Mouse (Mus musculus): Measurements from ENCODE around the gene Gsg1l. TPM values are rescaled to one million over a fixed set of nuclear protein-coding genes. Genes with fewer than 3 reads are reported as not detected.

Gene Gsg1l
- polyA plus RNA-seq, 1 experiment = 0.20 TPM

GRCm38 (mm10) chr7:125899916-125900315, 182.3 kb downstream of the Gsg1l start:
- no peak for TF ChIP-seq CTCF (IDR thresholded peaks at IDR 0.05; ENCODE audit: extremely low read depth, insufficient read length, insufficient replicate concordance, low read depth, low read length)
- no peak for TF ChIP-seq POLR2A (IDR thresholded peaks at IDR 0.05; ENCODE audit: low read depth, low read length)
- no peaks in the 10 kb centered on the region for H3K4me1 ChIP-seq (ENCODE audit: control insufficient read depth, insufficient read depth, insufficient read length, low read length)
- no peak overlapping the region for H3K4me3 ChIP-seq (ENCODE audit: low read depth, low read length)
- H3K36me3 ChIP-seq (ENCODE audit: control insufficient read depth, insufficient read depth, low read length) = no peaks in the 10 kb centered on the region
- H3K27me3 ChIP-seq (ENCODE audit: control insufficient read depth, insufficient read depth, low read length) = no peaks in the 10 kb centered on the region
- 76% methylated on average over 2 of the region's 2 CpGs for WGBS
- H3K27ac ChIP-seq (ENCODE audit: insufficient read depth, low read depth, low read length) = no peak overlapping the region

- Histone ChIP-seq H3K27ac (ENCODE audit: insufficient read depth, low read depth, low read length) (no peak overlapping the region), H3K36me3 (ENCODE audit: control insufficient read depth, insufficient read depth, low read length) (no peaks in the 10 kb centered on the region), H3K4me3 (ENCODE audit: low read depth, low read length) (no peak overlapping the region), H3K4me1 (ENCODE audit: control insufficient read depth, insufficient read depth, insufficient read length, low read length) (no peaks in the 10 kb centered on the region), H3K27me3 (ENCODE audit: control insufficient read depth, insufficient read depth, low read length) (no peaks in the 10 kb centered on the region)
- WGBS = 4% methylated on average over 7 of the region's 7 CpGs
- TF ChIP-seq CTCF (IDR thresholded peaks at IDR 0.05; ENCODE audit: extremely low read depth, insufficient read length, insufficient replicate concordance, low read depth, low read length) = no peak
- TF ChIP-seq POLR2A (IDR thresholded peaks at IDR 0.05; ENCODE audit: low read depth, low read length) = no peak
These were observed 183.2 kb downstream of the Gsg1l start for GRCm38 (mm10) chr7:125899036-125899435.

- TF ChIP-seq POLR2A (IDR thresholded peaks at IDR 0.05; ENCODE audit: low read depth, low read length) (no peak), CTCF (IDR thresholded peaks at IDR 0.05; ENCODE audit: extremely low read depth, insufficient read length, insufficient replicate concordance, low read depth, low read length) (no peak)
- WGBS = 77% methylated on average over 4 of the region's 4 CpGs
- H3K27ac ChIP-seq (ENCODE audit: insufficient read depth, low read depth, low read length) = no peak overlapping the region
- no peak overlapping the region for H3K4me3 ChIP-seq (ENCODE audit: low read depth, low read length)
- H3K27me3 ChIP-seq (ENCODE audit: control insufficient read depth, insufficient read depth, low read length) = no peaks in the 10 kb centered on the region
- no peaks in the 10 kb centered on the region for H3K4me1 ChIP-seq (ENCODE audit: control insufficient read depth, insufficient read depth, insufficient read length, low read length)
- no peaks in the 10 kb centered on the region for H3K36me3 ChIP-seq (ENCODE audit: control insufficient read depth, insufficient read depth, low read length)
These were observed 185.2 kb downstream of the Gsg1l start for GRCm38 (mm10) chr7:125897059-125897458.

- Histone ChIP-seq H3K4me3 (ENCODE audit: low read depth, low read length) (no peak overlapping the region), H3K4me1 (ENCODE audit: control insufficient read depth, insufficient read depth, insufficient read length, low read length) (no peaks in the 10 kb centered on the region), H3K27ac (ENCODE audit: insufficient read depth, low read depth, low read length) (no peak overlapping the region), H3K27me3 (ENCODE audit: control insufficient read depth, insufficient read depth, low read length) (no peaks in the 10 kb centered on the region), H3K36me3 (ENCODE audit: control insufficient read depth, insufficient read depth, low read length) (no peaks in the 10 kb centered on the region)
- 86% methylated on average over 5 of the region's 5 CpGs for WGBS
- TF ChIP-seq CTCF (IDR thresholded peaks at IDR 0.05; ENCODE audit: extremely low read depth, insufficient read length, insufficient replicate concordance, low read depth, low read length) (no peak), POLR2A (IDR thresholded peaks at IDR 0.05; ENCODE audit: low read depth, low read length) (no peak)
These were observed 188.6 kb downstream of the Gsg1l start for GRCm38 (mm10) chr7:125893621-125894020.

- Histone ChIP-seq H3K4me3 (ENCODE audit: low read depth, low read length) (no peak overlapping the region), H3K4me1 (ENCODE audit: control insufficient read depth, insufficient read depth, insufficient read length, low read length) (no peaks in the 10 kb centered on the region), H3K27me3 (ENCODE audit: control insufficient read depth, insufficient read depth, low read length) (no peaks in the 10 kb centered on the region), H3K36me3 (ENCODE audit: control insufficient read depth, insufficient read depth, low read length) (no peaks in the 10 kb centered on the region), H3K27ac (ENCODE audit: insufficient read depth, low read depth, low read length) (no peak overlapping the region)
- WGBS = 56% methylated on average over 12 of the region's 12 CpGs
- TF ChIP-seq POLR2A (IDR thresholded peaks at IDR 0.05; ENCODE audit: low read depth, low read length) (no peak), CTCF (IDR thresholded peaks at IDR 0.05; ENCODE audit: extremely low read depth, insufficient read length, insufficient replicate concordance, low read depth, low read length) (no peak)
These were observed 193.8 kb downstream of the Gsg1l start for GRCm38 (mm10) chr7:125888373-125888772.

GRCm38 (mm10) chr7:125887761-125888160, 194.4 kb downstream of the Gsg1l start:
- H3K27ac ChIP-seq (ENCODE audit: insufficient read depth, low read depth, low read length) = no peak overlapping the region
- no peak overlapping the region for H3K4me3 ChIP-seq (ENCODE audit: low read depth, low read length)
- H3K4me1 ChIP-seq (ENCODE audit: control insufficient read depth, insufficient read depth, insufficient read length, low read length) = no peaks in the 10 kb centered on the region
- H3K36me3 ChIP-seq (ENCODE audit: control insufficient read depth, insufficient read depth, low read length) = no peaks in the 10 kb centered on the region
- TF ChIP-seq CTCF (IDR thresholded peaks at IDR 0.05; ENCODE audit: extremely low read depth, insufficient read length, insufficient replicate concordance, low read depth, low read length) (no peak), POLR2A (IDR thresholded peaks at IDR 0.05; ENCODE audit: low read depth, low read length) (no peak)
- H3K27me3 ChIP-seq (ENCODE audit: control insufficient read depth, insufficient read depth, low read length) = no peaks in the 10 kb centered on the region
- WGBS = 77% methylated on average over 5 of the region's 5 CpGs

- Histone ChIP-seq H3K4me1 (ENCODE audit: control insufficient read depth, insufficient read depth, insufficient read length, low read length) (no peaks in the 10 kb centered on the region), H3K27me3 (ENCODE audit: control insufficient read depth, insufficient read depth, low read length) (no peaks in the 10 kb centered on the region), H3K36me3 (ENCODE audit: control insufficient read depth, insufficient read depth, low read length) (no peaks in the 10 kb centered on the region), H3K4me3 (ENCODE audit: low read depth, low read length) (no peak overlapping the region), H3K27ac (ENCODE audit: insufficient read depth, low read depth, low read length) (no peak overlapping the region)
- TF ChIP-seq POLR2A (IDR thresholded peaks at IDR 0.05; ENCODE audit: low read depth, low read length) (no peak), CTCF (IDR thresholded peaks at IDR 0.05; ENCODE audit: extremely low read depth, insufficient read length, insufficient replicate concordance, low read depth, low read length) (no peak)
- WGBS = 70% methylated on average over 4 of the region's 4 CpGs
These were observed 195.1 kb downstream of the Gsg1l start for GRCm38 (mm10) chr7:125887124-125887523.

All from small intestine, adult 2 months (tissue).